Mouse (Mus musculus) heart, embryonic 16.5 days (tissue): Measurements from ENCODE around the gene Stxbp2. TPM values are rescaled to one million over a fixed set of nuclear protein-coding genes. Genes with fewer than 3 reads are reported as not detected.

Experiments
- ATAC-seq: fragments of 200-750 bp; cut with Nextera tagmentation; replicated peaks from 2 replicates; pipeline ENCODE4 v1.8.0; 2017; ENCODE audit warnings: moderate number of reproducible peaks; ENCODE audit not compliant: insufficient read depth, low FRiP score; ENCODE audit errors: extremely low read depth
- H3K27ac ChIP-seq: fragments of 300-500 bp; sonication (generic); 2 replicates; pipeline ENCODE4 v1.5.1; 2014; ENCODE audit warnings: mild to moderate bottlenecking, low read length, control low read depth, moderate library complexity
- H3K27me3 ChIP-seq: fragments of 300-500 bp; sonication (generic); 2 replicates; pipeline ENCODE4 v1.6.1; 2014; ENCODE audit warnings: low read length, mixed read lengths; ENCODE audit not compliant: control insufficient read depth, insufficient read depth
- H3K36me3 ChIP-seq: fragments of 300-500 bp; sonication (generic); 2 replicates; pipeline ENCODE4 v1.6.1; 2014; ENCODE audit not compliant: control insufficient read depth, insufficient read depth
- H3K4me1 ChIP-seq: fragments of 300-500 bp; sonication (generic); 2 replicates; pipeline ENCODE4 v1.6.1; 2014; ENCODE audit warnings: low read length, mixed read lengths; ENCODE audit not compliant: control insufficient read depth, insufficient read depth
- H3K4me2 ChIP-seq: fragments of 300-500 bp; sonication (generic); 2 replicates; pipeline ENCODE4 v1.6.1; 2014; ENCODE audit warnings: low read depth, mild to moderate bottlenecking, control low read depth, low read length
- H3K4me3 ChIP-seq: fragments of 300-500 bp; sonication (generic); 2 replicates; pipeline ENCODE4 v1.5.1; 2014; ENCODE audit warnings: mild to moderate bottlenecking, control low read depth, low read length
- H3K9ac ChIP-seq: fragments of 300-500 bp; sonication (generic); 2 replicates; pipeline ENCODE4 v1.6.1; 2014; ENCODE audit warnings: low read length, control low read depth
- H3K9me3 ChIP-seq: fragments of 300-500 bp; sonication (generic); replicated peaks from 2 replicates; pipeline ENCODE4 v1.6.1; 2016; ENCODE audit warnings: low read length; ENCODE audit not compliant: control insufficient read depth
- WGBS: fragments of 180-500 bp; shearing (Covaris S2); extraction: QIAGEN DNeasy Blood & Tissue Kit; methylation state at CpG from one replicate; pipeline ENCODE4 v1.1.7; 2014; 5-methylcytosine and 5-hydroxymethylcytosine counted together
- polyA plus RNA-seq: library from polyadenylated mRNA; unstranded; fragments of >200 nt; fragmentation: Nextera tagmentation; extraction: Ambion mirVana; gene quantifications from 2 replicates; pipeline ENCODE4 v1.2.1, GENCODE M21; 2015

Stxbp2 gene
- polyA plus RNA-seq, 1 experiment from 2014 or later: 50.4 TPM

DNA sequence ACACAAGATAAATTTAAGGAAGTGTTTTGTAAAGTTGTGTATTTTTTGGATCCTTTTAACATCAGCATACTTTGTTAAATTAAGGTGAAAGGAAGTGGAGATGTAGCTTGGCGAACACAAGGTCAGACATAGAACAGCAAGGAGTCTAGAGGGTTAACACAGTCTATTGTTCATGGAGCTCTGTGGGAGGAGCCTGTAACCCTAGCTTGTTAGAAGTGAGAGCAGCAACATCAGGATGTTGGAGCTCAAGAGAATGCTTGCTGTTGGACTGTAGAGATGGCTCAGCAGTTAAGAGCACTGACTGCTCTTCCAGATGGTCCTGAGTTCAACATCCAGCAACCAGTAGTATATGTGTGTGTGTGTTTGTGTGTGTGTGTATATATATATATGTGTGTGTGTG lies 18.2 kb downstream of the Stxbp2 start:
- Histone ChIP-seq H3K27me3 (no peaks in the 10 kb centered on the region), H3K4me1 (no peaks in the 10 kb centered on the region), H3K4me2 (0 out of 2 replicates have a peak overlapping the region, but pooled peaks have one; percentile 11), H3K9me3 (no peaks in the 10 kb centered on the region), H3K27ac (no peak overlapping the region), H3K4me3 (no peak overlapping the region), H3K9ac (no peak overlapping the region), H3K36me3 (no peaks in the 10 kb centered on the region)
- ATAC-seq: no peak
- 52% methylated on average over 1 of the region's 1 CpGs for WGBS

DNA sequence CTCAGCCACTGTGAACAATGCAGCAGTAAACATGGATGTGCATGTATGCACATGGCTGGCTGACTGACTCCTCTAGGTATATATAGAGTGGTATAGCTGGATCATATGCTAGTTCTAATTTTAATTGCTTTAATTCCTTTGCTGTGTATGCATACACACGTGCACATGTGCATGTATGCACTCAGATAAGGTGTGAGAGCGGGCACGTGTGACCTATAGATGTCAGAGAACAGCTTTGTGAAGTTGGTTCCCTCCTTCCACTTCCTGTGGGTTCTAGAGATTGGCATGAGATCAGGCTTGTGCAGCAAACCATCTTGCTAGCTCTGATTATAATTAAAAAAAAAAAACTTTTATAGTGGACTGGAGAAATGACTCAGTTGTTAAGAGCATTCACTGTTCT lies 22.1 kb downstream of the Stxbp2 start:
- H3K27ac ChIP-seq: no peak overlapping the region
- no peak overlapping the region for H3K4me2 ChIP-seq
- peaks cover 2% of the 10 kb centered on the region; the same call in 1 of the 2 replicates for H3K27me3 ChIP-seq
- no peaks in the 10 kb centered on the region for H3K4me1 ChIP-seq
- H3K9ac ChIP-seq: no peak overlapping the region
- ATAC-seq: no peak
- no peaks in the 10 kb centered on the region for H3K9me3 ChIP-seq
- WGBS: 62% methylated on average over 3 of the region's 3 CpGs
- H3K4me3 ChIP-seq: no peak overlapping the region
- H3K36me3 ChIP-seq: no peaks in the 10 kb centered on the region

DNA sequence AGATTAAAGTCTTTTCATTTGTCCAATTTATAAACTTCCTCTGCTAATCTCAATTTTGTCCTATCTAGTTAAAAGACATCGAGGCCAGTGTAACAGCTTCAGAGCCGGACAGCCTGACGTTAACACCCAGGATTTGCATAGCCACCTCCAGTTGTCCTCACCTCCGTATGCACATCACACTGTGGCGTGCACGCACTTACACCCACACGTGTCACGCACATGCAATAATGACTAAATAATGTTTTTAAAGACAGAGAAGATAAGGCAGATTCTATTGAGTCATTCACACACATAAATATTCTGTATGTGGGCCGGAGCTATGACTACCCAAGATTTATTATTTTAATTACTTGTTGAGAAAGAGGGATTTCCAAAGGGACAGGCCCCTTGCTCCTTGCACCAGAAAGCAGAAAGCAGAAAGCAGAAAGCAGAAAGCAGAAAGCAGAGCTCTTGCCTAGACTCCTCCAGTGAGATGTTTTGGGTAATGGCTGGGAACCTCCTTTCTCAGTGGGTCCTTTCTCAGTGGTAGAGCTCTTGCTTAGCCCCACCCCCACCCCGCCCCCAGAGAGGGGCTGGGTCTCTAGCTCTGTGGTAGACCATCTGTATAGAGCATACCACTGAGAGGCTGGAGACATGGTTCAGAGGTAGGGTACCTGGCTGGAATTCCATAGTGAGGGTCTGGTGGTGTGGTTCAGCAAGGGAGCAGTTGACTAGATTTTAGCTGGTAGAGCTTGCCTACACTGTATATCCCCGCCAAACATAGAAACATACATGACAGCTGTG lies 24.2 kb downstream of the Stxbp2 start:
- Histone ChIP-seq H3K4me1 (no peaks in the 10 kb centered on the region), H3K27me3 (peaks cover 2% of the 10 kb centered on the region; the same call in 1 of the 2 replicates), H3K9me3 (no peaks in the 10 kb centered on the region), H3K4me3 (no peak overlapping the region), H3K9ac (no peak overlapping the region), H3K27ac (no peak overlapping the region), H3K36me3 (no peaks in the 10 kb centered on the region), H3K4me2 (no peak overlapping the region)
- ATAC-seq: 0 out of 2 replicates have a peak, but pooled peaks have one; percentile 14
- 63% methylated on average over 11 of the region's 11 CpGs for WGBS

DNA sequence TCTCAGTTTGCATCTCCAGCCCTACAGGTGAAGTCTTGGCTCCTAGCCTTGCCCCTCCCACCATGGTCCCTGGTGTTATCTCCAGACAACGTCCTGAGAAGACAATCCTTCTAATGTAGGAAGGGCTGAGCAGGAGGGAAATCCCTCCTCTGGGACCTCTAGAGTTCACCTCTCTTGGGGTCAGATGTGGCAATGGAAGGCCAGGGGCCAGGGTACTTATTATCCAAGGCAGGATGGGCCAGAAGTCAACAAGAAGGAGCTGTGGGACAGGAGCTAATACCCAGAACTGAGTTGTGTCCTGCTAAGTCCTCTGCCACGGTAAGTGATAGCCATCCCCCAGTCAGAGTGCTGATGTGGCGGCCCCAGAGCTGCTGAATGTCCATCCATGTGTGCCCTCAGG lies 24.8 kb downstream of the Stxbp2 start, which contains the start of gene Retn:
TSS of gene Retn (plus strand) at position 245 of the 400 bp plus-strand sequence.
- Histone ChIP-seq H3K4me3 (no peak within 1 kb of the TSS), H3K27me3 (peaks cover 2% of the 10 kb centered on the region; the same call in 1 of the 2 replicates), H3K9ac (no peak within 1 kb of the TSS), H3K4me2 (no peak within 1 kb of the TSS), H3K36me3 (no peaks in the 10 kb centered on the region), H3K9me3 (no peaks in the 10 kb centered on the region), H3K27ac (no peak within 1 kb of the TSS), H3K4me1 (no peaks in the 10 kb centered on the region)
- 56% methylated on average over 3 of the region's 3 CpGs for WGBS
- no peak for ATAC-seq

DNA sequence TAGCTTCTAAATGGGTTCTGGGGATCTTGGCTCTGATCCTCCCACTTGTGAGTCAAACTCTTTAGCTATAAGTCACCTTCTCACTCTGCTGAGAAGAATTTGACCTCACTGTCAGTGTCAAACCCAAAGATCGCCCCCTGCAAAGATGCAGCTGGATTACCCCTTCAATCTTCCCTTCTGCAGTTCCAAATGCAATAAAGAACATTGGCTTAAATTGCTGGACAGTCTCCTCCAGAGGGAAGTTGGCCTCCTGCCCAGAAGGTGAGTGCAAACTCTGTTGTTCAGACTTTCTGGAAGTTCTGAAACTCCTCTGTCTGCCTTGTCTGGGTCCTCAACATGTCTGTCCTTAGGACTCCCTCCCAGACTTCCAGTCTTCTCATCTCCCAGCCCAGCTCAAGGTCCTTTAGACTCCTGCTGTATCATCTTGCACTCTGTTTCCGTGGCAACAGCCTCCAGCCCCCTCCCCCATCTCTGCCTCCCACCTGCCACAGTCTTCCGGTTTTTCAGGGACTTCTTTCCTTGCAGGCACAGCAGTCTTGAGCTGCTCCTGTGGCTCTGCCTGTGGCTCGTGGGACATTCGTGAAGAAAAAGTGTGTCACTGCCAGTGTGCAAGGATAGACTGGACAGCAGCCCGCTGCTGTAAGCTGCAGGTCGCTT lies 26.1 kb downstream of the Stxbp2 start:
- no peaks in the 10 kb centered on the region for H3K36me3 ChIP-seq
- no peak overlapping the region for H3K4me3 ChIP-seq
- WGBS: 26% methylated on average over 7 of the region's 7 CpGs
- H3K4me1 ChIP-seq: no peaks in the 10 kb centered on the region
- no peak overlapping the region for H3K4me2 ChIP-seq
- no peak overlapping the region for H3K27ac ChIP-seq
- no peak overlapping the region for H3K9ac ChIP-seq
- no peak for ATAC-seq
- H3K27me3 ChIP-seq: peaks cover 2% of the 10 kb centered on the region; the same call in 1 of the 2 replicates
- no peaks in the 10 kb centered on the region for H3K9me3 ChIP-seq

DNA sequence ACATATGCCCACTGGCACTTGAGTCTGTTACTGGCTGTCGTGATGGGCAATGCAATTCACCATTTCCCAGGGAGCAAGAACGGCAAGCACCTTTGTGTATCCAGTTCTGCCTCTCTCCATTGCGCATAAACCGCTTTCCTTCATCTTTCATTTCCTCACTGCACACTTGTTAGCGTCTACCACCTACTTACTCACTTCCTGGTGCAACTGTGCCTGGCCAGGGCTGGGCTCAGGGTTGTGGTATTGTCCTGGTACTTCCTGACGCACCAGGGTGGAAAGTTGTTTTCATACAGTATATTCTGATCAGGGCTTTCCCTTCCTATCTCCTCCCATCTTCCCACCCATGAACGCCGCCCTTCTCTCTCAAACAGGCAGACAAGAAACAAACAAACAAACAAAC lies 30.1 kb downstream of the Stxbp2 start:
- Histone ChIP-seq H3K4me3 (no peak overlapping the region), H3K27ac (no peak overlapping the region), H3K27me3 (peaks cover 2% of the 10 kb centered on the region; the same call in 1 of the 2 replicates), H3K9ac (no peak overlapping the region), H3K9me3 (no peaks in the 10 kb centered on the region), H3K4me1 (no peaks in the 10 kb centered on the region), H3K36me3 (no peaks in the 10 kb centered on the region), H3K4me2 (no peak overlapping the region)
- 64% methylated on average over 8 of the region's 8 CpGs for WGBS
- no peak for ATAC-seq

DNA sequence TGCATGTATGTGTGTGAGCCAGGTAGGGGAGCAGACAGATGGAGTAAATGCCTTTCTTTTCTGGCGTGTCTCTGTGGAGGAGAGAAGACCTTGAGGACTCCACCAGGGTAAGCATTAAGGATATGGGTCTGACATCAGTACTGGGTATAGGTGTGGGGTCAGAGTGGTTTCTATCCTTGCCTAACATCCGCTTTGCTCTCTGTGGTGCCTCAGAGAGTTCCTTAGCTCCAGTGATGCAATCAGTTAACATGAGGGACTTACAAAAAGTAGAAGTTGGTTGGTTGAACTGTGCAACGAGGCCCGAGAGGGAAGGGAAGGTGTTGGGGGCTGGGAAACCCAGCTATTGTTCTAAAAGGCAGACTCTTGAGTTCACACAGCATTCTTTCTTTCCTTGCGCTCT lies 33.6 kb downstream of the Stxbp2 start:
- no peak overlapping the region for H3K9ac ChIP-seq
- no peaks in the 10 kb centered on the region for H3K36me3 ChIP-seq
- H3K4me3 ChIP-seq: no peak overlapping the region
- no peaks in the 10 kb centered on the region for H3K4me1 ChIP-seq
- 63% methylated on average over 5 of the region's 5 CpGs for WGBS
- no peaks in the 10 kb centered on the region for H3K27me3 ChIP-seq
- ATAC-seq: no peak
- no peak overlapping the region for H3K4me2 ChIP-seq
- H3K9me3 ChIP-seq: no peaks in the 10 kb centered on the region
- no peak overlapping the region for H3K27ac ChIP-seq

DNA sequence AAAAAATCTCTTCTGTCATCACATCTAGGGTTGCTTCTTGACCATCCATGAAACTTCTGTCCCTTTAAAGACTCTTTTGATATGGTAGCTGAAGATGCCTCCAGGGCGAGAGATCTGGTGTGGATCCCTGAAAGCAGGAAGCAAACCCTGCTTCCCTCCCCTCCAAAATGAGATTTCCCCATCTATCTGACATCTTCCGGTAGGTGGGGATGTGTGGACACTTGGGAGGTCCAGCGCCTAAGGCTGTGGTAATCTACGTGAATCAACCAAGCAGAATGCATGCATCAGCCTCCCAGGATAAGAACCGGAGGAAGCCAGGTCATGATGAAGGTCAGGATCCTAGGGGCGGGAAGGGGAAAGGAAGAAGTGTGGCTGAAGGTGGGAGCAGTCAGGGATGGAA lies 34.8 kb downstream of the Stxbp2 start, which contains the start of gene Mcemp1:
TSS of gene Mcemp1 (plus strand) at position 248 of the 400 bp plus-strand sequence.
- WGBS: 58% methylated on average over 6 of the region's 6 CpGs
- Histone ChIP-seq H3K9me3 (no peaks in the 10 kb centered on the region), H3K4me2 (no peak within 1 kb of the TSS), H3K9ac (no peak within 1 kb of the TSS), H3K27ac (no peak within 1 kb of the TSS), H3K4me3 (no peak within 1 kb of the TSS), H3K27me3 (no peaks in the 10 kb centered on the region), H3K4me1 (no peaks in the 10 kb centered on the region), H3K36me3 (no peaks in the 10 kb centered on the region)
- no peak for ATAC-seq

DNA sequence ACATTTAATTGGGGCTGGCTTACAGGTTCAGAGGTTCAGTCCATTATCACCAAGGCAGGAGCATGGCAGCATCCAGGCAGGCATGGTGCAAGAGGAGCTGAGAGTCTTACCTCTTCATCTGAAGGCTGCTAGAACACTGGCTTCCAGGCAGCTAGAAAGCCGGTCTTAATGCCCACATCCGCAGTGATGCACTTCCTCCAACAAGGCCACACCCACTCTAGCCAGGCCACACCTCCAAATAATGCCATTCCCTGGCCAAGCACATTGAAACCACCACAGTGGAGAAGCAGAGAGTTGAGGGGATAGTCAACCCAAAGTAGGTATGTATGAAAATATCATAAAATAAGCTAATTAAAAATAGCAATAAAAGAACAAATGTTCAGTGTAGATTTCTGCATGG lies 39.6 kb downstream of the Stxbp2 start:
- H3K4me1 ChIP-seq: no peaks in the 10 kb centered on the region
- WGBS: 66% methylated on average over 2 of the region's 2 CpGs
- H3K4me2 ChIP-seq: no peak overlapping the region
- no peak for ATAC-seq
- H3K9me3 ChIP-seq: no peaks in the 10 kb centered on the region
- H3K9ac ChIP-seq: no peak overlapping the region
- H3K27ac ChIP-seq: no peak overlapping the region
- no peaks in the 10 kb centered on the region for H3K27me3 ChIP-seq
- no peak overlapping the region for H3K4me3 ChIP-seq
- H3K36me3 ChIP-seq: no peaks in the 10 kb centered on the region
